In the genomic region with DNA sequence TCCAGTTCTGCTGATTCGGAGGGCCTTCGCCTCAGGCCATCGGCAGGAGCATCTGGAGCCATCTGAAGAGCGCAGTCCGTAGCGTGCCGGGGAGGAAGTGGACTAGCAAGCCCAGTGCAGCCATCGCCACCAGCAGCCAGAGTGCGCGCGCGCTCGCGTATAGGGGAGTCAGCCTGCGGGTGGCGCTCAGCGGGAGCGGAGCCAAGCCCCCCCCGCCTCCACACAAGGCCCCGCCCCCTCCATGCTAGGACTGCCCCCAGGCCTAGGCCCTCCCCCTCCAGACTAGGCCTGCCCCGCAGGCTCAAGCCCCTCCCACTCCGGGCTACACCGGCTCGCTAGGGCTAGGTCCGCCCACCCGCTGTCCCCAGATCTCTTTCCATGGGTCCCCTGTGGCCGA, we compare ENCODE assay signal across 8 mouse cellular contexts. TPM values are rescaled to one million over a fixed set of nuclear protein-coding genes. Genes with fewer than 3 reads are reported as not detected.
DNase-seq lines count a peak whose midpoint lies in the region; ATAC-seq lines count a peak whose summit lies in the region.

No protein-coding gene starts in this region.

- peak; percentile 71 for DNase-seq in NIH3T3 (ENCODE audit: low read depth)
- DNase-seq in cerebellum, adult 9-10 months: peak; percentile 76
- DNase-seq in layer of hippocampus, postnatal 14 days (ENCODE audit: low spot score in 2 of 2): peak; percentile 71 to 87
- peak; percentile 87 for DNase-seq in lung, postnatal 25 days (ENCODE audit: low spot score)
- peak; percentile 90 for DNase-seq in ovary, postnatal 36 days (ENCODE audit: low spot score)
- peak; percentile 85 to 93 for DNase-seq in thymus, postnatal 10 days (ENCODE audit: low spot score in 2 of 2)

- peak; percentile 53 for ATAC-seq in frontal cortex, adult (ENCODE audit: low TSS enrichment)
- ATAC-seq in hematopoietic stem cell, adult 5-6 weeks (replicated peaks in 1 of 2; ENCODE audit: insufficient read depth in 1 of 2, low FRiP score in 2 of 2, low TSS enrichment in 1 of 2, low read depth in 1 of 2, poor library complexity in 2 of 2, severe bottlenecking in 2 of 2): peak; percentile 55 to 59

RNA-seq across cellular contexts. Expression of gene Ltc4s, which starts 1.9 kb away (rescaled TPM):
- 4.3 and 12.0 TPM in 2 replicates for total RNA-seq in hematopoietic stem cell, adult 5-6 weeks (2017)
- total RNA-seq in layer of hippocampus, postnatal 14 days (2021): 10 to 100 TPM; 13.1 to 13.8 TPM

RNA-seq across cellular contexts. Expression of gene Mgat4b, which starts 25.8 kb away (rescaled TPM):
- total RNA-seq in hematopoietic stem cell, adult 5-6 weeks (2017): 9.0 and 17.0 TPM in 2 replicates
- 100 to 1,000 TPM; 166 to 175 TPM for total RNA-seq in layer of hippocampus, postnatal 14 days (2021)

RNA-seq across cellular contexts. Expression of gene Sqstm1, which starts 25.9 kb away (rescaled TPM):
- total RNA-seq in hematopoietic stem cell, adult 5-6 weeks (2017): 371 and 449 TPM in 2 replicates
- 100 to 1,000 TPM; 343 to 377 TPM for total RNA-seq in layer of hippocampus, postnatal 14 days (2021)

RNA-seq across cellular contexts. Expression of gene Maml1, which starts 55.6 kb away (rescaled TPM):
- total RNA-seq in hematopoietic stem cell, adult 5-6 weeks (2017): 4.5 and 7.1 TPM in 2 replicates
- total RNA-seq in layer of hippocampus, postnatal 14 days (2021): 10 to 100 TPM in 1 of 2 experiments, 1 to 10 TPM in 1; 9.6 to 10.5 TPM

Comparison
In these comparisons a context has a peak if more than half of its experiments do, and no peak if none do; other contexts are left out.
1. Peak in every context shown above with its lines: DNase-seq and ATAC-seq.